Mouse (Mus musculus) liver, embryonic 11.5 days (tissue): ENCODE results near the gene Lrg1. TPM values are rescaled to one million over a fixed set of nuclear protein-coding genes. Genes with fewer than 3 reads are reported as not detected.
A peak's percentile ranks its signal among the peaks of the same experiment; 100 is the strongest.

ENCODE experiments used
- ATAC-seq: fragments of 200-750 bp; cut with Nextera tagmentation; replicated peaks from 2 replicates; pipeline ENCODE4 v1.8.0; 2017; ENCODE audit warnings: moderate number of reproducible peaks, mild to moderate bottlenecking, moderate TSS enrichment, moderate library complexity; ENCODE audit not compliant: low FRiP score
- DNase-seq: peaks from one replicate; pipeline ENCODE4 v3.0.0-alpha.2; 2017; ENCODE audit warnings: low spot score
- H3K27ac ChIP-seq: fragments of 300-500 bp; sonication (generic); 2 replicates; pipeline ENCODE4 v1.5.1; 2014; ENCODE audit warnings: mild to moderate bottlenecking, low read depth, low read length, control low read depth
- H3K27me3 ChIP-seq: fragments of 300-500 bp; sonication (generic); replicated peaks from 2 replicates; pipeline ENCODE4 v1.6.1; 2014; ENCODE audit warnings: low read length, mixed read lengths; ENCODE audit not compliant: control insufficient read depth, insufficient read depth
- H3K36me3 ChIP-seq: fragments of 300-500 bp; sonication (generic); 2 replicates; pipeline ENCODE4 v1.6.1; 2014; ENCODE audit warnings: mild to moderate bottlenecking, low read length, moderate library complexity, mixed read lengths; ENCODE audit not compliant: control insufficient read depth, insufficient read depth
- H3K4me1 ChIP-seq: fragments of 300-500 bp; sonication (generic); replicated peaks from 2 replicates; pipeline ENCODE4 v1.6.1; 2014; ENCODE audit warnings: low read length, mixed read lengths; ENCODE audit not compliant: control insufficient read depth, insufficient read depth
- H3K4me2 ChIP-seq: fragments of 300-500 bp; sonication (generic); 2 replicates; pipeline ENCODE4 v1.6.1; 2014; ENCODE audit warnings: mild to moderate bottlenecking, control low read depth, moderate library complexity
- H3K4me3 ChIP-seq: fragments of 300-500 bp; sonication (generic); 2 replicates; pipeline ENCODE4 v1.5.1; 2014; ENCODE audit warnings: low read depth, low read length, control low read depth
- H3K9ac ChIP-seq: fragments of 300-500 bp; sonication (generic); 2 replicates; pipeline ENCODE4 v1.6.1; 2014; ENCODE audit warnings: low read depth, low read length, control low read depth
- H3K9me3 ChIP-seq: fragments of 300-500 bp; sonication (generic); 2 replicates; pipeline ENCODE4 v1.6.1; 2016; ENCODE audit warnings: low read length, inconsistent platforms, mixed read lengths; ENCODE audit not compliant: control insufficient read depth
- WGBS: fragments of 180-500 bp; shearing (Covaris S2); extraction: QIAGEN DNeasy Blood & Tissue Kit; methylation state at CpG from one replicate; pipeline ENCODE4 v1.1.7; 2014; 5-methylcytosine and 5-hydroxymethylcytosine counted together
- polyA plus RNA-seq: library from polyadenylated mRNA; unstranded; fragments of >200 nt; fragmentation: Nextera tagmentation; extraction: Ambion mirVana; gene quantifications from 2 replicates; pipeline ENCODE4 v1.2.1, GENCODE M21; 2014

Gene Lrg1
- polyA plus RNA-seq, 1 experiment from 2014 or later: 0.23 TPM

DNA sequence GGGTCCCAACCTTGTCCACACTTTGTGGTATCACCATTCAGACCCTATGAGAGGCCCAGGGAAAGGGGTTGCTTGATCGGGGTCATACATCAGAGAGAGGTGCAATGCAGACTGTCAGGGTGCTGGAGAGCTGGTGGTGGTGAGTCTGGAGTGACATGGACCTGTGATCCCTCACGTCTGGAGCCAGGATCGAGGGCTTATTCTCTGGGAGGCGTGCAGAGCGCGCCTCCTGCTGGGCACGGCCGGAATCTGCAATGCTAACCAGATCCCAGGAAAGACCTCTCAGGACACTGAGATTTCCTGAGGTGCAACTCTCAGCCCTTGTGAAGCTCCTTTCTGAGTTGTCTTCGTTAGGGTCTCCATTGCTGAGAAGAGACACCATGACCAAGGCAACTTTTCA is 37.9 kb upstream of the Lrg1 start:
- Histone ChIP-seq H3K27me3 (peaks cover 30% of the 10 kb centered on the region), H3K4me1 (peaks cover 7% of the 10 kb centered on the region), H3K4me3 (no peak overlapping the region), H3K4me2 (no peak overlapping the region), H3K9me3 (no peaks in the 10 kb centered on the region), H3K27ac (no peak overlapping the region), H3K36me3 (no peaks in the 10 kb centered on the region), H3K9ac (no peak overlapping the region)
- DNase-seq (peak; percentile 72), ATAC-seq (no peak)
- 4% methylated on average over 9 of the region's 9 CpGs for WGBS

DNA sequence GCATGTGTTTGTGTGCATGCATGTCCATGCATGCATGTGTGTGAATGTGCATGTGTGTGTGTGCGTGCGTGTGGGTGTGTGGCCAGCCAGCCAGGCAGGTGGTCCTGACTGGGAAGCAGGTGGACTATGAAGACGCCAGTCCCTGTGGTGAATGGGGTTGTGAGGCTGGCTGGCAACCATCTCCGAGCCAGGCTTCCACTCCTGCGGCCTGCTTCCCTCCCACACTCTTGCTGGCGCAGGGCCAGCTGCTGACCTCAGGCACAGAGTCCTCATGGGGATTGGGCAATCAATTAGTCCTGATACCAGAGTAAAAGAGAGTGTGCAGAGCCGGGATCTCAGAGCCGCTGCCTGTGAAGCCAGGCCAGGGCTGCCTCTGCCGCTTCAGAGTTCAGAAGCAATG is 31.8 kb upstream of the Lrg1 start:
- 48% methylated on average over 9 of the region's 9 CpGs for WGBS
- Histone ChIP-seq H3K4me2 (no peak overlapping the region), H3K4me3 (no peak overlapping the region), H3K36me3 (no peaks in the 10 kb centered on the region), H3K4me1 (no peaks in the 10 kb centered on the region), H3K27ac (no peak overlapping the region), H3K27me3 (peaks cover 50% of the 10 kb centered on the region), H3K9me3 (no peaks in the 10 kb centered on the region), H3K9ac (no peak overlapping the region)
- ATAC-seq: peak; percentile 50; the same call in 1 of the 2 replicates
- DNase-seq: peak; percentile 63

DNA sequence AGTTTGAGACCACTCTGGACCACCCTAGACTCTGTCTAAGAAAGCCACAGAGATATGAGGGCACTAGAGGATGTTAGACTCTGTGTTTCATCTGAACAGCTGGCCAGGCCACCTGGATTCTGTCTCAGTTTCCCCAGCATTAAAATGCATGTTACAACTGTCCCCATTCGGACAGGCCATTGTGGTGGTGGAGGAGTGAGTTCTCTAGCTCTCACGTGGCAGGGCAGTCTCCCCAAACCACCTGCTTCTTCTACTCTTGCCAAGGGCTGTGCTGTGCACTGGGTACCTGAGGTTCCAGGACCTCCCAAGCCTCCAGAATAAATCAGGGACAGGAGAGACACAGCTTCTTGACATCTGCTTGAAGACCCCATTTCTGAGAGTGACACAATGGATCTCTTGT is 28.1 kb upstream of the Lrg1 start:
- no peak for ATAC-seq
- Histone ChIP-seq H3K4me2 (no peak overlapping the region), H3K27ac (no peak overlapping the region), H3K4me1 (no peaks in the 10 kb centered on the region), H3K36me3 (no peaks in the 10 kb centered on the region), H3K9me3 (no peaks in the 10 kb centered on the region), H3K27me3 (peaks cover 57% of the 10 kb centered on the region), H3K9ac (no peak overlapping the region), H3K4me3 (no peak overlapping the region)
- WGBS: 55% methylated on average over 2 of the region's 2 CpGs
- DNase-seq: no peak

DNA sequence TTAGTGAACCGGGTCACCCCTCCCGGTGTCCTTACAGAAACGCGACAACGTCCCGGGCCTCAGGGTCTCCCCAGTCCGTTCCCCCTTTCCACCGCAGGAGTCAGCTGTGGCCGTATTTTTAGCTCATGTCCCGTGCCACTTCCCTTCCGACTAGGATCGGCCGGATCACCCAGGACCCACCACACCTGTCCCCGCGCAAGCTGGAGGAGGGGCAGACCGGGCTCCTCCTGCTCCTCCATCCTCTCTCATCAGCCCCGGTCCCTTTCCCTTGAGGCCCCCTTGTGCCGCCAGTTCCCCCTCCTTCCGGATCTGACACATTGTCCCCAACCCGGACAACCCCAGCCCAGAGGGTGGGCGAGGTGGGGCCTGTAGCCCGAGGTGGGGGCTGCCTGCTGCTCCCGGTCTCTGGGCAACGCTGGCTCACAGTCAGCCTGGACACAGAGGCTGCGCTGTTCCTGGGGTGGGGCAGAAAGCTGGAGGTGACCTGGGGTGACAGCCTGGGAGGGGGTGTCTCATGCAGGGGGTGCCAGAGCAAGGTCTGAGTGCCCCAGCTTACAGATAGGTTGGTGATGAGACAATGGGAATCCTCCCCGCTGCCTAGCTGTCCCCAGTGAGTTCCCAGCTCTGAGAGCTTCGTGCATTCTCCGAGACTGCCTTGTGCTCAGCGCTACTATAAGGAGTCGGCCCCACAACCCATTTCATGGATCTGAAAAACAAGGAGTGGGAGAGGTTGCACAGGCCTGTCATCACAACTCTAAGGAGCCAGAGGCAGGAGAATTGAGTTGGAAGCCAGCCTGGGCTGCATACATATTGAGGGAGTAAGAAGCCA is 27.2 kb upstream of the Lrg1 start:
- no peak overlapping the region for H3K9ac ChIP-seq
- H3K36me3 ChIP-seq: no peaks in the 10 kb centered on the region
- peaks cover 63% of the 10 kb centered on the region for H3K27me3 ChIP-seq
- peak overlapping the region; percentile 24 for H3K4me2 ChIP-seq
- no peaks in the 10 kb centered on the region for H3K4me1 ChIP-seq
- H3K9me3 ChIP-seq: no peaks in the 10 kb centered on the region
- H3K4me3 ChIP-seq: no peak overlapping the region
- WGBS: 4% methylated on average over 30 of the region's 30 CpGs
- no peak for DNase-seq
- no peak for ATAC-seq
- no peak overlapping the region for H3K27ac ChIP-seq

DNA sequence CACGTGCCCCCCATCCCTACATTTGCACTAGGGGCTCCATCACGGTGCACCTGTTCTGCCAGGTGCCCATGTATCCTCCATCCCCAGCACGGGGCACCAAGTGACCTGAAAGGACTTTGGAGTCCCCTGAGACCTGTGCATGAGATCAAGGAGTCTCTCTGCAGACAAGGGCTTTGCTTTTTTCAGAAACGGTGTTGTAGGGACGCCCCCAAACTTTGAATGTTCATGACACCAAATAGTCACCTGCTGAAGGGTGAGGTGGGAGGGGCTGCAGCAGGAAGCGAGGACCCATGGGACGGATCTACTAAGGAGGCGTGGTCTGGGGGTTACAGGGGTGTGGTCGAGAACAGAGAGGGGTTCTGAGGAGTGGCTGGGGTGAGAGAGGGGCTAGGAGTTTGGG is 26.5 kb upstream of the Lrg1 start:
- 19% methylated on average over 9 of the region's 9 CpGs for WGBS
- peaks cover 71% of the 10 kb centered on the region for H3K27me3 ChIP-seq

DNA sequence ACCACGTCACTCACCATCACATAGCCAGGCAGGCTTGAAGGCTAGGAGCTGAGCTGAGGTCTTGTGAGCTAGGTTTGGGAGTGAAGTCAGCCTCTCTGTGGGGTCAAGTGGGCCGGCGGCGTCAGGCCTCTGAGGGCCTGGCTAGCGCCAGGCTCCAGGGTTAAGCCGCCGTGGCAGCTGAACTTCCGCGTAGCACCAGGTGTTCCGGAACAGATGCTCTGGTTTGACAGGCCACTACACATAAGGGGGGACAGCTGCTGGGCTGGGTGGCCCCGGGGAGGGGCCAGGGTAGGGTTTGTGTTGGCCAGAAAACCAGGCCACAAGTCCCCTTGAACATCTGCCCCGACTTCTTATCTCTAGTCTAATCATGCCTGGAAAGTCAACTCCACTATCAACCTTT is 25.6 kb upstream of the Lrg1 start:
- no peaks in the 10 kb centered on the region for H3K36me3 ChIP-seq
- DNase-seq (no peak), ATAC-seq (no peak)
- H3K4me2 ChIP-seq: no peak overlapping the region
- no peak overlapping the region for H3K4me3 ChIP-seq
- H3K27ac ChIP-seq: no peak overlapping the region
- no peaks in the 10 kb centered on the region for H3K4me1 ChIP-seq
- H3K9me3 ChIP-seq: no peaks in the 10 kb centered on the region
- no peak overlapping the region for H3K9ac ChIP-seq
- WGBS: 57% methylated on average over 12 of the region's 12 CpGs
- H3K27me3 ChIP-seq: peaks cover 78% of the 10 kb centered on the region

More for the DNA sequence above, 26.5 kb upstream of the Lrg1 start:
- no peak overlapping the region for H3K27ac ChIP-seq
- no peak overlapping the region for H3K9ac ChIP-seq
- peak overlapping the region; percentile 24 for H3K4me2 ChIP-seq
- no peaks in the 10 kb centered on the region for H3K4me1 ChIP-seq
- DNase-seq (no peak), ATAC-seq (no peak)
- no peak overlapping the region for H3K4me3 ChIP-seq
- H3K36me3 ChIP-seq: no peaks in the 10 kb centered on the region
- H3K9me3 ChIP-seq: no peaks in the 10 kb centered on the region

DNA sequence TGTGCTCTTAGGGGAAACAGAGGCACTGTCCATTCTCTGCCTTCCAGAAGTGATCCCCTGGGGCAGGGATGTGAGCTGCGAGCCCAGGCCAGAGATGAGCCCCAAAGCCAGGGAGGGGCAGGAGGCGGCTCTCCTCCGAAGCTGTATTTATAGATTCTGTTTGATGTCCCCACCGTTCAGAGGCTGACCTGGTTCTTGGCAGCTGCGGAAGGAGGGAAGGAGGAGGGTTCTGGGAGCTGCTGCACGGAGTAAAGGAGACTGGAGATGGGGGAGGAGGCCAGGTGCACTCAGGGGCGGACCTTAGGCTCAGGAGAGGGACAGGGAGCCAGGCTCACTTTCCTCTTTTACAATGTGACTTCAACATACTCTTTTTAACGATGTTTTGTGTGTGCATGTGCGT is 24.3 kb upstream of the Lrg1 start:
- Histone ChIP-seq H3K27me3 (peaks cover 91% of the 10 kb centered on the region), H3K36me3 (no peaks in the 10 kb centered on the region), H3K9ac (no peak overlapping the region), H3K27ac (no peak overlapping the region), H3K4me2 (no peak overlapping the region), H3K4me3 (no peak overlapping the region), H3K9me3 (no peaks in the 10 kb centered on the region), H3K4me1 (peaks cover 10% of the 10 kb centered on the region)
- WGBS: 23% methylated on average over 9 of the region's 9 CpGs
- DNase-seq: no peak
- no peak for ATAC-seq

DNA sequence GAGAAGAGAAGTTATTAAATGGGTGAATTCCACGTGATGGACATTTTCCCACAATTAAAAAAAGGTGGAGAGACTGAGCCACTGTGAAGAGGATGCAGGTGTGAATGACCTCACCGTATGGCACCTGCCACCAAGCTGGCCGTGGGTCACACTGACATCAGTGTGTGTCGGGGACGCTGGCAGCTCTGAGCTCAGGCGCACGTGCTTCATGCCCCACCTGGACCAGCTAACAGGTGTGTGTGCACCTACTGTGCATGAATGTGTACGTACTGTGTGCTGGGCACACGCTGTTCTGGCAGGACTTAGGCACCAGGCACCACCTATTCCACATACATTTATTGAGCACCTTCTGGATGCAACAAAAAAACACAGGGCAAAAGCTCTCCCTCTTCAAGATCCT is 22.7 kb upstream of the Lrg1 start:
- 68% methylated on average over 9 of the region's 9 CpGs for WGBS

More for the DNA sequence above, 22.7 kb upstream of the Lrg1 start:
- H3K9me3 ChIP-seq: no peaks in the 10 kb centered on the region
- no peak overlapping the region for H3K9ac ChIP-seq
- DNase-seq (no peak), ATAC-seq (no peak)
- H3K4me2 ChIP-seq: no peak overlapping the region
- H3K36me3 ChIP-seq: no peaks in the 10 kb centered on the region
- H3K4me3 ChIP-seq: no peak overlapping the region
- H3K4me1 ChIP-seq: peaks cover 13% of the 10 kb centered on the region
- no peak overlapping the region for H3K27ac ChIP-seq
- peaks cover 96% of the 10 kb centered on the region for H3K27me3 ChIP-seq
